20 mouse cellular contexts compared by ENCODE assay signal in the genomic region with DNA sequence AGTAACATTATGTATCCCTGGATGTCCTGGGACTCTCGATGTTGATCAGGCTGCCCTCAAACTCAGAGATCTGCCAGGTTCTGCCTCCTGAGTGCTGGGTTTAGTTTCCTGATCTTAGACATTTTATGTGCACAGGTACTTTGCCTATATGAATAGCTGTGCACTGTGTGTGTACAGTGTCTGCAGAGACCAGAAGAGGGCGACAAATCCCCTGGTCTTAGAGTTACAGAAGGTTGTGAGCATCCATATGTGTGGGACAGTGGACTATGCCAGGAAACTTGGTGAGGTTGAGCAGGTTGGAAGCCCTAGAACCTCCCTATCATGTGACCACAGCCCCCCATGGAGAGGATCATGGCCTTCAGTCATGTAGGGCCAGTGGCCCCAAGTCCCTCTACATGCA. TPM values are rescaled to one million over a fixed set of nuclear protein-coding genes. Genes with fewer than 3 reads are reported as not detected.
DNase-seq lines count a peak whose midpoint lies in the region; ATAC-seq lines count a peak whose summit lies in the region.
"Had no signal": no experiment of that assay in that cellular context is flagged by ENCODE, and none has a peak within 500 bp of the region (broad histone marks: within the 10 kb centered on the region; RNA-seq: fewer than 3 reads in every experiment).

No protein-coding gene starts in this region.

- H3K27ac ChIP-seq in liver, embryonic 12.5 days, result no peak overlapping the region
- H3K27ac ChIP-seq: forebrain, embryonic 13.5 days; heart, embryonic 15.5 days; hindbrain, embryonic 14.5 days; macrophage had no signal

- H3K4me1 ChIP-seq in liver, embryonic 12.5 days, result peaks cover 23% of the 10 kb centered on the region
- H3K4me1 ChIP-seq: forebrain, embryonic 13.5 days; heart, embryonic 15.5 days had no signal

- H3K4me3 ChIP-seq in liver, embryonic 12.5 days, result no peak overlapping the region
- H3K4me3 ChIP-seq: forebrain, embryonic 13.5 days; heart, embryonic 15.5 days had no signal

- no peaks in the 10 kb centered on the region for H3K27me3 ChIP-seq in liver, embryonic 12.5 days (replicated peaks)
- H3K27me3 ChIP-seq: forebrain, embryonic 13.5 days; heart, embryonic 15.5 days had no signal

- H3K4me2 ChIP-seq in liver, embryonic 12.5 days, result no peak overlapping the region
- H3K4me2 ChIP-seq: forebrain, embryonic 13.5 days; heart, embryonic 15.5 days; hindbrain, embryonic 14.5 days had no signal

- no peak for ATAC-seq in liver, embryonic 12.5 days
- ATAC-seq in megakaryocyte progenitor cell, adult 5-6 weeks (replicated peaks; ENCODE audit: poor library complexity), result 0 out of 2 replicates have a peak, but pooled peaks have one; percentile 34
- ATAC-seq: activated CD4-positive, CD25-positive, alpha-beta regulatory T cell, adult 4 months; forebrain, embryonic 13.5 days had no signal

- H3K9me3 ChIP-seq in liver, embryonic 12.5 days (replicated peaks), result no peaks in the 10 kb centered on the region
- H3K9me3 ChIP-seq: forebrain, embryonic 13.5 days; heart, embryonic 15.5 days had no signal

- peaks cover 27% of the 10 kb centered on the region for H3K36me3 ChIP-seq in liver, embryonic 12.5 days
- H3K36me3 ChIP-seq: heart, embryonic 15.5 days had no signal

- DNase-seq in liver (peak; percentile 35), ES-CJ7 (ENCODE audit: low read depth, low spot score) (peak; percentile 54), R1 (ENCODE audit: low read depth, low spot score) (peak; percentile 76)
- no peak for DNase-seq in lung, postnatal 25 days (ENCODE audit: low spot score)
- no peak for DNase-seq in testis, postnatal 10 days (ENCODE audit: low spot score)
- DNase-seq: adrenal gland, postnatal 25 days; cerebellum, adult 9-11 months; embryo, embryonic 11 days; heart, adult 18-20 months; kidney, adult 8-10 months; midbrain, embryonic 14.5 days; right cerebral cortex, postnatal 4 days; thymus, postnatal 14 days had no signal

- WGBS in liver, embryonic 12.5 days (ENCODE audit: insufficient replicate concordance), result 57% methylated on average over 2 of the region's 2 CpGs

- no peak overlapping the region for H3K9ac ChIP-seq in liver, embryonic 12.5 days
- H3K9ac ChIP-seq: forebrain, embryonic 13.5 days; heart, embryonic 15.5 days; hindbrain, embryonic 14.5 days had no signal

RNA-seq across cellular contexts. Expression of a gene that starts 24.7 kb away (rescaled TPM):
- 36.4 and 38.7 TPM in 2 replicates for polyA plus RNA-seq in liver, embryonic 12.5 days (2016; fragmentation: Nextera tagmentation; extraction: Ambion mirVana)
- 16.4 and 19.7 TPM in 2 replicates for total RNA-seq in megakaryocyte progenitor cell, adult 5-6 weeks (2015)
- 23.9 and 26.8 TPM in 2 replicates for total RNA-seq in megakaryocyte progenitor cell, adult 5-6 weeks (2017)

RNA-seq across cellular contexts. Expression of a gene that starts 51.2 kb away (rescaled TPM):
- polyA plus RNA-seq in liver, embryonic 12.5 days (2016; fragmentation: Nextera tagmentation; extraction: Ambion mirVana), result 14.2 and 14.3 TPM in 2 replicates
- total RNA-seq in megakaryocyte progenitor cell, adult 5-6 weeks (2015), result 45.7 and 45.8 TPM in 2 replicates
- 34.0 and 37.8 TPM in 2 replicates for total RNA-seq in megakaryocyte progenitor cell, adult 5-6 weeks (2017)

Comparison
In these comparisons a context has a peak if more than half of its experiments do, and no peak if none do; other contexts are left out.
1. DNase-seq: peak in liver (single experiment), ES-CJ7 (single experiment) and R1 (single experiment); none in lung, postnatal 25 days (single experiment) and testis, postnatal 10 days (single experiment).